Mouse (Mus musculus): ENCODE data around the gene Anks1b. TPM values are rescaled to one million over a fixed set of nuclear protein-coding genes. Genes with fewer than 3 reads are reported as not detected.
A peak's percentile ranks its signal among the peaks of the same experiment; 100 is the strongest.

Gene Anks1b
- polyA plus RNA-seq, 1 experiment, result 1.3 TPM

DNA sequence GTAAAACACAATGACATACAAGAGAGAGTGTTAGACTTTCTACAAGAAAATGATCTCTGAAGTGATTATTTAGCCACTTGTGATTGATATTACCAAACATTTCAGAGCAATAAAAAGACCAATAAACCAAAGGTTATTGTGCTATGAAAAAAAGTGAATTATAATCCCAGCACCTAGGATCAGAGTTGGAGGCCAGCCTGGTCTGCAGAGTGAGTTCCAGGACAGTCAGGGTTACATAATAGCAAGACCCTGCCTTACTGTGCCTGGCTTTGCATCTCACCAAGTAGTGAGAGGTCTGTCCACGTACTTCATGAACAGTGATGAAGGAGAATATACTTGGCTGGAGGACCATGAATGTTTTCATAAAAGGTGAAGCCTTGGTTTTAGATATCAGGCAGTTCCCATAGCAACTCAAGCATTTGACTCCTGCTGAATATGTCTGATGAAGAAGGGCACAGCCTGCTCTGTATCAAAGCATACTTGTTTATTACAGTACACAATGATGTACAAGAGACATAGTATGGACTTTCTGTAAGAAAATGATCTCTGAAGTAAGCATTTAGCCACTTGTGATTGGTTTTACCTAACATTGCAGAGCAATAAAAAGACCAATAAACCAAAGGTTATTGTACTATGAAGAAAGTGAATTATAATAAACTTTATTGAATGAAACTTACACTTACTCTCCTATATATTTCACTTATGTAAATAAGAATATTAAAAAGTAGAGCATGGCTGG is 484.0 kb downstream of the Anks1b start:
- no peaks in the 10 kb centered on the region for H3K4me1 ChIP-seq (ENCODE audit: control insufficient read depth, insufficient read depth, low read length)
- H3K27me3 ChIP-seq (replicated peaks; ENCODE audit: control insufficient read depth, insufficient read depth, low read length), result no peaks in the 10 kb centered on the region
- H3K36me3 ChIP-seq (ENCODE audit: control insufficient read depth, insufficient read depth, low read length), result no peaks in the 10 kb centered on the region
- H3K4me3 ChIP-seq (ENCODE audit: insufficient read depth, low read depth, low read length), result no peak overlapping the region
- DNase-seq, result no peak
- TF ChIP-seq CTCF (conservative IDR thresholded peaks at IDR 0.05; ENCODE audit: insufficient read depth, insufficient read length, low read depth, low read length), result no peak
- TF ChIP-seq POLR2A (IDR thresholded peaks at IDR 0.05; ENCODE audit: low read depth, low read length), result no peak
- WGBS, result 50% methylated on average over 1 of the region's 1 CpGs
- no peak overlapping the region for H3K27ac ChIP-seq (ENCODE audit: insufficient read depth, low read depth, low read length)

GRCm38 (mm10) chr10:90369015-90369414 is 495.7 kb downstream of the Anks1b start:
- Histone ChIP-seq H3K4me3 (ENCODE audit: insufficient read depth, low read depth, low read length) (no peak overlapping the region), H3K27ac (ENCODE audit: insufficient read depth, low read depth, low read length) (no peak overlapping the region), H3K36me3 (ENCODE audit: control insufficient read depth, insufficient read depth, low read length) (no peaks in the 10 kb centered on the region), H3K4me1 (ENCODE audit: control insufficient read depth, insufficient read depth, low read length) (no peaks in the 10 kb centered on the region), H3K27me3 (replicated peaks; ENCODE audit: control insufficient read depth, insufficient read depth, low read length) (no peaks in the 10 kb centered on the region)
- DNase-seq, result no peak
- no peak for TF ChIP-seq POLR2A (IDR thresholded peaks at IDR 0.05; ENCODE audit: low read depth, low read length)
- TF ChIP-seq CTCF (conservative IDR thresholded peaks at IDR 0.05; ENCODE audit: insufficient read depth, insufficient read length, low read depth, low read length), result no peak
- WGBS, result 73% methylated on average over 7 of the region's 7 CpGs

DNA sequence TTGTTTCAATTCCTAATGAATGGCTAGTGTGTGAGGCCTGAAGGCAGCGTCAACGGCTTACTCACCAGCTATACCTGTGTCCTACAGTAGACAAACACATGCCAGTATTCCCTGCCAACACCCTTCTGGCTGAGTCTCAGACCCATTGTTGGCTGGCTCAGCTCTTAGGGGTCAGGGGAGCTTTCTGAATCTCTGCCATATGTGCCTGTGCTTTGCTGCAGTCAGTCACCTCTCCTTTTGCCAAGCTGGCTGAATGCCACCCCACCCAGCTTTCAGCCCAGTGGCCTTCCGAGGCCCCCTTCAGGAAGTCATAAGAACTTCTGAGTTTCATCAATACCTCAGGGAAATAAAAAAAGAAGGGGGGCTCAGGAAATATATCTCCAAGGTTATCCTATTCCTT is 497.4 kb downstream of the Anks1b start:
- Histone ChIP-seq H3K27ac (ENCODE audit: insufficient read depth, low read depth, low read length) (no peak overlapping the region), H3K36me3 (ENCODE audit: control insufficient read depth, insufficient read depth, low read length) (no peaks in the 10 kb centered on the region), H3K27me3 (replicated peaks; ENCODE audit: control insufficient read depth, insufficient read depth, low read length) (no peaks in the 10 kb centered on the region), H3K4me1 (ENCODE audit: control insufficient read depth, insufficient read depth, low read length) (no peaks in the 10 kb centered on the region), H3K4me3 (ENCODE audit: insufficient read depth, low read depth, low read length) (no peak overlapping the region)
- 86% methylated on average over 3 of the region's 3 CpGs for WGBS
- no peak for TF ChIP-seq POLR2A (IDR thresholded peaks at IDR 0.05; ENCODE audit: low read depth, low read length)
- no peak for TF ChIP-seq CTCF (conservative IDR thresholded peaks at IDR 0.05; ENCODE audit: insufficient read depth, insufficient read length, low read depth, low read length)
- no peak for DNase-seq

- 18% methylated on average over 4 of the region's 4 CpGs for WGBS
- TF ChIP-seq POLR2A (IDR thresholded peaks at IDR 0.05; ENCODE audit: low read depth, low read length) (no peak), CTCF (conservative IDR thresholded peaks at IDR 0.05; ENCODE audit: insufficient read depth, insufficient read length, low read depth, low read length) (peak; percentile 57)
- no peaks in the 10 kb centered on the region for H3K36me3 ChIP-seq (ENCODE audit: control insufficient read depth, insufficient read depth, low read length)
- H3K4me3 ChIP-seq (ENCODE audit: insufficient read depth, low read depth, low read length), result no peak overlapping the region
- no peak overlapping the region for H3K27ac ChIP-seq (ENCODE audit: insufficient read depth, low read depth, low read length)
- DNase-seq, result peak; percentile 30
- H3K4me1 ChIP-seq (ENCODE audit: control insufficient read depth, insufficient read depth, low read length), result no peaks in the 10 kb centered on the region
- H3K27me3 ChIP-seq (replicated peaks; ENCODE audit: control insufficient read depth, insufficient read depth, low read length), result no peaks in the 10 kb centered on the region
Observed at GRCm38 (mm10) chr10:90373469-90373868, 500.2 kb downstream of the Anks1b start.

DNA sequence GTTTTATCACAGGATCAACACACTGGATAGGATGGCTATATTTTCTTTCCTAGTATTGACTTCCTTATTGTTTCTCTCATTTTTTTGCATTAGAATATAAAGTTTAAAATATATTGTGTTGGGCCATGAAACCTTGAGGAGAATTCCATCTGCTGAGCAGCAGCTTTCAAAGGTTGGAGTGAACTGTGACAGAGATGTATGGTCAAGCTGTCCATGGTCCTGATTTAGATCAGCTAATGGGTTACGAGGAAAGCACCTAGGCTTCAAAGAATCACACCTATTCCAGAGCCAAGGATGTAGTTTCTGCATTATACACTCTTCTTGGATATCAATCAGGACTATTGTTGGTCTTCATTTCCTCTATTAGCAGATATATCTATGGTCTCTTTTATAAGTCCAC is 503.3 kb downstream of the Anks1b start:
- no peak for DNase-seq
- 29% methylated on average over 1 of the region's 1 CpGs for WGBS
- H3K27ac ChIP-seq (ENCODE audit: insufficient read depth, low read depth, low read length), result no peak overlapping the region
- no peak for TF ChIP-seq POLR2A (IDR thresholded peaks at IDR 0.05; ENCODE audit: low read depth, low read length)
- H3K4me3 ChIP-seq (ENCODE audit: insufficient read depth, low read depth, low read length), result no peak overlapping the region
- no peaks in the 10 kb centered on the region for H3K4me1 ChIP-seq (ENCODE audit: control insufficient read depth, insufficient read depth, low read length)
- no peaks in the 10 kb centered on the region for H3K27me3 ChIP-seq (replicated peaks; ENCODE audit: control insufficient read depth, insufficient read depth, low read length)
- no peaks in the 10 kb centered on the region for H3K36me3 ChIP-seq (ENCODE audit: control insufficient read depth, insufficient read depth, low read length)

DNA sequence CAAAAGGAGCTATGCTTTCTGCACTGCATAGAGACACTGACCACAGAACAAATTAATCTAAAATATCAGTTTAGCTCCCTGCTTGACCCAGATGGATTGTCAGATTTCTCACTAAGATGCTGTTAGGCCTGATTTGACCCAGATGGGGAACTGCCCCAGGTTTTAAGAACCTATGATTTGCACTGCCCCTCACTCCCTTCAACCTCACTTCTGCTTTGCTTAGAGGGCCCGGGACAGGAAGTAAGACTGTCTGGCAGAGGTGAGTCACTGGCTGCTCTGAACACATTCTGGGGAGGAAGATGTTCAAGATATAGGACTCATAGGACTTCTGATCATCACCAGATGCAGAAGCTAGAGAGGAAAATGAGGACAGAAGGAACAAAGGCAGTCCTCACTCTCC is 506.8 kb downstream of the Anks1b start:
- WGBS, result 42% methylated on average over 1 of the region's 1 CpGs
- no peak for TF ChIP-seq POLR2A (IDR thresholded peaks at IDR 0.05; ENCODE audit: low read depth, low read length)
- TF ChIP-seq CTCF (conservative IDR thresholded peaks at IDR 0.05; ENCODE audit: insufficient read depth, insufficient read length, low read depth, low read length), result no peak
- H3K4me1 ChIP-seq (ENCODE audit: control insufficient read depth, insufficient read depth, low read length), result no peaks in the 10 kb centered on the region
- H3K4me3 ChIP-seq (ENCODE audit: insufficient read depth, low read depth, low read length), result no peak overlapping the region
- no peak for DNase-seq
- no peaks in the 10 kb centered on the region for H3K27me3 ChIP-seq (replicated peaks; ENCODE audit: control insufficient read depth, insufficient read depth, low read length)
- no peak overlapping the region for H3K27ac ChIP-seq (ENCODE audit: insufficient read depth, low read depth, low read length)
- no peaks in the 10 kb centered on the region for H3K36me3 ChIP-seq (ENCODE audit: control insufficient read depth, insufficient read depth, low read length)

DNA sequence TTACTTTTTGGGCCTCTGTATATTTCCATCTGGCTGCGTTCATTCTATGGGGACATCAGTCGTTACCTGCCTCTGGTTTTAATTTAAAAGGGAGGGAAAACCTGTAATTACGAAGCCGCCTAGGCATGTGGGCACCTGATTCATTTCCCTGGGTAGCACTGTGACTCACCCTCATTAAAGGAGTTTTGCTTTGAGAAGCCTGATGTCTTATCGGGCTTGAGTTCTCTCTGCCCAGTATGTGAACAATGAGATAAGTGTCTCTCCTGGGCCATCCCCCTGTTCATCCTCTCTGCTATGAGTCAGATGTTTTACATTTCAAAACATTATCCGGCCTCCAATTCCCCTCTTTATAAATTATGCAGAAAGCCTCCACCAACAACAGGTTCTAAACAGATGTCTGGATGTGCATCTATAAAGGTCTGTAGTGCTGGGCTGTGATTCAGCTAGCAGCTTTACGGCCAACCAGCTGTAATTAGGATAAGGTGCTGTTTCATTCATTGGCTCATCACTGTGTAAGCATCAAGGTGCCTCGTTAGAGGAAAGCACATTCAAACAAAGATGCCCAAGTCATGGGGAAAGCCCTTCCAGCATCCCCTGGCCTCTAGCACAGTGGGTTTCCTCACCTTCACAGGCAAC is 507.5 kb downstream of the Anks1b start:
- no peak for DNase-seq
- WGBS, result 65% methylated on average over 8 of the region's 8 CpGs
- H3K36me3 ChIP-seq (ENCODE audit: control insufficient read depth, insufficient read depth, low read length), result no peaks in the 10 kb centered on the region
- H3K4me1 ChIP-seq (ENCODE audit: control insufficient read depth, insufficient read depth, low read length), result no peaks in the 10 kb centered on the region
- H3K4me3 ChIP-seq (ENCODE audit: insufficient read depth, low read depth, low read length), result no peak overlapping the region
- no peaks in the 10 kb centered on the region for H3K27me3 ChIP-seq (replicated peaks; ENCODE audit: control insufficient read depth, insufficient read depth, low read length)
- no peak for TF ChIP-seq CTCF (conservative IDR thresholded peaks at IDR 0.05; ENCODE audit: insufficient read depth, insufficient read length, low read depth, low read length)
- no peak for TF ChIP-seq POLR2A (IDR thresholded peaks at IDR 0.05; ENCODE audit: low read depth, low read length)
- no peak overlapping the region for H3K27ac ChIP-seq (ENCODE audit: insufficient read depth, low read depth, low read length)

Data from kidney, adult 2 months (tissue).